Mouse (Mus musculus): ENCODE measurements around the gene Ranbp17. TPM values are rescaled to one million over a fixed set of nuclear protein-coding genes. Genes with fewer than 3 reads are reported as not detected.

Gene Ranbp17
- total and polyA plus RNA-seq, 3 experiments, result 0.09 TPM; not detected in 2

DNA sequence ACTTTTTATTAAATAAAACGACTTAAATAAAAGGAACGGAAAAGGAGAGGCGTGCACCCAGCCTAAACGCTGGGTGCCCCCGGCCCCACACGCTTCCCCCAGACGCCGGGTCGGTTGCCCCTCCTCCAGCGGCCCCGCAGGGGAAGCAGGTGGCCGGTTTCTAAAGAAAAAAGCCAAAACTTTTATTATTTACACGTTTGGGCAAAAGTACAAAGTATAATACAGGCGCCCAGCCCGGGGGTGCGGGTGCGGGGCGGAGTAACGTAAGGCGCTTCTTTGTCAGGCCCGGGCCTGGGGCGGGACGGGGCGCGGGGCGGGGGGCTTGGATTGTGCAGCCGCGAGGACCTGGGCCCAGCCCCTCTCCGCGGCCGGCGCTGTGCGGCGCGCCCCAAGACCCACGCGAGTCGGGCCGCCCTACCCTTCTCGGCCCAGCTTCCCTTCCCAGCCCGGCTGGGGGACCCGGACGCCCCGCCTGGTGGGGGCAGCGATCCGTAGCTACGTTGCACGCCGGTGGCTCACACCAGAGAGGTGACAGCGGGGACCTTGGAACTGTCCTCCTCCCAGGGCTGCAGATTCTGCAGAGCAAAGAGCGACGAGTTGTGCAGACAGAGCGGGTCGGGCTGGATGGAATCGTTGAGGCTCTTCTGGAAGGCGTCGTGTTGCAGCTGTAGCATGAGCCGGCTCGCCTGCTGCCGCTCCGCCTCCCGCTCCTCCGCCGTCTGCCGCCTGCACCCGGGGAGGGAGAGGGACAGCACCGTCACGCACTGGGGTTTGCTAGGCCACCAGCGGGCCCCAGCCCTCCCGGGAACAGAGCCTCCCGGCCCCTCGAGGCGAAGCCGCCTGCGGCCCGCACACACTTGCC lies 312.6 kb downstream of the Ranbp17 start:
- no peak for DNase-seq (ENCODE audit: extremely low read depth)
- H3K36me3 ChIP-seq (replicated peaks in 1 of 2; ENCODE audit: control insufficient read depth in 1 of 2, insufficient read depth in 1 of 2, low read length in 1 of 2), result no peaks in the 10 kb centered on the region
- H3K27me3 ChIP-seq (replicated peaks), result no peaks in the 10 kb centered on the region
- no peak overlapping the region for H3K4me2 ChIP-seq (ENCODE audit: insufficient read depth, low read depth, poor library complexity, severe bottlenecking)
- in situ Hi-C loops (cut with MboI; ENCODE audit: low pct_ligation_motif_present, low pct_unique_long_range_greater_than_20kb, low sequenced_read_pairs), result no loop called here
- H3K4me3 ChIP-seq (replicated peaks in 1 of 3; ENCODE audit: low read depth in 2 of 3, low read length in 2 of 3, poor library complexity in 1 of 3), result no peak overlapping the region
- dilution Hi-C loops (cut with MboI; ENCODE audit: extremely low pct_ligation_motif_present, extremely low pct_unique_long_range_greater_than_20kb, low sequenced_read_pairs), result no loop called here
- TF ChIP-seq TCF12 (IDR thresholded peaks at IDR 0.05; ENCODE audit: low read depth, low read length), result no peak
- no peaks in the 10 kb centered on the region for H3K4me1 ChIP-seq (ENCODE audit: control insufficient read depth in 1 of 2, insufficient read depth in 2 of 2)
- H3K9ac ChIP-seq (ENCODE audit: insufficient read depth, low read depth), result no peak overlapping the region
- no peaks in the 10 kb centered on the region for H3K79me2 ChIP-seq (replicated peaks; ENCODE audit: control insufficient read depth, extremely low read depth, insufficient read depth, poor library complexity, severe bottlenecking)
- H3K27ac ChIP-seq (ENCODE audit: insufficient read depth, low read depth), result no peak overlapping the region
- H3K9me3 ChIP-seq (replicated peaks; ENCODE audit: low read length), result peaks cover 66% of the 10 kb centered on the region

DNA sequence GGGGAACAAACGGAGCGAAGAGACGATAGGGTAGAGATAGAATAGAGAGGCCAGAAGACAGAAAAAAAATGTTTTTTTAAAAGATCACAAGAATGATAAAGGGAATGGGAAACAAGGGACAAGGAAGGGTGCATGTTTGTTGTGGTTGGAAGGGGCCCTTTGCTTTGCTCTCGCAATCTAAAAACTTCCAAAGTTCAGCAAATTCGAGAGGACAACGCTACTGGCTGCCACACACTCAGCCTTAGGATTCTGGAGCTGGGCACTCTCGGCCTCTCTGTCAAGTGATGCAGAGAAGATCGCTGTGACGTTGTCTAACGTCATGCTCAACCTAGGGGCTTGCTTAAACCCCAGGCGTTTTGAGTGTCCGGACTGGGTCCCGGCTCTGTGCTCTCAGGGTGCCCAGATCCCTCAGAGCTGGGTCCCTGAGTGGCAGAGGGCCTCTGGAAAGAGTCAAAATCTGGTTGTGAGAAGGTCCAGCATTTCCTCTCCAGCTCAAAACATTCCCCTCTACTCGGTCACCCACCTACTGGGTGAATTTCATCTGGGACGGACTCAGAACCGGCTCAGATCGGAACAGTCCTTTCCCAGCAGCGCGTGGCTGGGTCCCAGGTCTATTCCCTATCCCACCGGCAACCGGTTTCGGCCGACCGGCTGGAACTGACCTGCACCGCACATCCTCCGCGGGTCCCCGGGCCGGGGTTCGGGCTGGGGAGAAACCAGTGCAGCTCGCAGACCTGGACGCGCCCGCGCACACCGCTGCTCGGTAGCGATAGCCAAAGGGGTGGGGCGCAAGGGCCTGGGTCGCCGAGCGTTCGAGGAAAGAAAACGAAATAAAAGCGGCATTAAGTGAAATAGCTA lies 313.4 kb downstream of the Ranbp17 start:
- dilution Hi-C loops (cut with MboI; ENCODE audit: extremely low pct_ligation_motif_present, extremely low pct_unique_long_range_greater_than_20kb, low sequenced_read_pairs), result no loop called here
- no peaks in the 10 kb centered on the region for H3K79me2 ChIP-seq (replicated peaks; ENCODE audit: control insufficient read depth, extremely low read depth, insufficient read depth, poor library complexity, severe bottlenecking)
- H3K9ac ChIP-seq (ENCODE audit: insufficient read depth, low read depth), result no peak overlapping the region
- no peaks in the 10 kb centered on the region for H3K36me3 ChIP-seq (replicated peaks in 1 of 2; ENCODE audit: control insufficient read depth in 1 of 2, insufficient read depth in 1 of 2, low read length in 1 of 2)
- H3K4me2 ChIP-seq (ENCODE audit: insufficient read depth, low read depth, poor library complexity, severe bottlenecking), result no peak overlapping the region
- H3K4me1 ChIP-seq (ENCODE audit: control insufficient read depth in 1 of 2, insufficient read depth in 2 of 2), result no peaks in the 10 kb centered on the region
- no peaks in the 10 kb centered on the region for H3K27me3 ChIP-seq (replicated peaks)
- no peak for DNase-seq (ENCODE audit: extremely low read depth)
- in situ Hi-C loops (cut with MboI; ENCODE audit: low pct_ligation_motif_present, low pct_unique_long_range_greater_than_20kb, low sequenced_read_pairs), result no loop called here
- no peak overlapping the region for H3K4me3 ChIP-seq (replicated peaks in 1 of 3; ENCODE audit: low read depth in 2 of 3, low read length in 2 of 3, poor library complexity in 1 of 3)
- H3K27ac ChIP-seq (ENCODE audit: insufficient read depth, low read depth), result no peak overlapping the region
- H3K9me3 ChIP-seq (replicated peaks; ENCODE audit: low read length), result peaks cover 66% of the 10 kb centered on the region
- TF ChIP-seq MAX (IDR thresholded peaks at IDR 0.05; ENCODE audit: low read length) (no peak), CHD1 (IDR thresholded peaks at IDR 0.05; ENCODE audit: low read depth, low read length) (no peak), NELFE (IDR thresholded peaks at IDR 0.05; ENCODE audit: low read depth, low read length) (no peak), KAT2A (IDR thresholded peaks at IDR 0.05; ENCODE audit: insufficient replicate concordance, low read length) (no peak), JUND (conservative IDR thresholded peaks at IDR 0.05; ENCODE audit: low read depth, low read length) (no peak), POLR2A (IDR thresholded peaks at IDR 0.05; ENCODE audit: low read depth, low read length) (no peak), ZC3H11A (IDR thresholded peaks at IDR 0.05; ENCODE audit: low read depth, low read length) (no peak), ZMIZ1 (IDR thresholded peaks at IDR 0.05; ENCODE audit: low read depth, low read length) (no peak)

DNA sequence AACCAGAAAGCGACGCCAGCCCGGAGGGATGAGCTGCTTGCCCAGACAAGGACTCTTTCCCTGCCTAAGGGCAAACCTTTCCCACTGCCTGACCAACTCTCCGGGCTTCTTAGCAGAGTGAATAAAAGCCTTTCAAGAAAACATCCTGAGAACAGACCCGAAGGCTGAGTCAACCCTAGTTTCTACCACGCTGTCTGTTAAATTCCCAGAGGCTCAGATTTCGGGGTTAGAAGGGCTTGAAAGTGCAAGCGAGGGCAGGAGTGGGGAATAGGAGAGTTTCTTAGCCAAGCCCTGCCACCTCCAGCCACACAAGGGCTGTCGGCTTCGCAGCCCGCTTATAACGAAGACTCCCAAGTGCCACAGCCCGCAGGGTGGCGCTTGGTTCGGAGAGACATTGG lies 314.4 kb downstream of the Ranbp17 start:
- Histone ChIP-seq H3K4me2 (ENCODE audit: insufficient read depth, low read depth, poor library complexity, severe bottlenecking) (no peak overlapping the region), H3K27ac (ENCODE audit: insufficient read depth, low read depth) (no peak overlapping the region), H3K4me3 (replicated peaks in 1 of 3; ENCODE audit: low read depth in 2 of 3, low read length in 2 of 3, poor library complexity in 1 of 3) (no peak overlapping the region), H3K9ac (ENCODE audit: insufficient read depth, low read depth) (no peak overlapping the region), H3K36me3 (replicated peaks in 1 of 2; ENCODE audit: control insufficient read depth in 1 of 2, insufficient read depth in 1 of 2, low read length in 1 of 2) (no peaks in the 10 kb centered on the region), H3K27me3 (replicated peaks) (no peaks in the 10 kb centered on the region), H3K4me1 (ENCODE audit: control insufficient read depth in 1 of 2, insufficient read depth in 2 of 2) (no peaks in the 10 kb centered on the region), H3K79me2 (replicated peaks; ENCODE audit: control insufficient read depth, extremely low read depth, insufficient read depth, poor library complexity, severe bottlenecking) (no peaks in the 10 kb centered on the region), H3K9me3 (replicated peaks; ENCODE audit: low read length) (peaks cover 61% of the 10 kb centered on the region)
- DNase-seq (ENCODE audit: extremely low read depth), result no peak
- TF ChIP-seq ETS1 (conservative IDR thresholded peaks at IDR 0.05; ENCODE audit: low read depth, low read length) (no peak), NRF1 (IDR thresholded peaks at IDR 0.05; ENCODE audit: low read depth, low read length) (no peak)
- in situ Hi-C loops (cut with MboI; ENCODE audit: low pct_ligation_motif_present, low pct_unique_long_range_greater_than_20kb, low sequenced_read_pairs), result no loop called here
- dilution Hi-C loops (cut with MboI; ENCODE audit: extremely low pct_ligation_motif_present, extremely low pct_unique_long_range_greater_than_20kb, low sequenced_read_pairs), result no loop called here
